Mouse (Mus musculus) liver, adult (tissue): ENCODE results near the gene Gale.

ENCODE experiments used
- GATA4 ChIP-seq: IDR thresholded peaks from 2 replicates; pipeline ENCODE4 v1.6.1; 2014; ENCODE audit warnings: mild to moderate bottlenecking, low read length; ENCODE audit not compliant: insufficient replicate concordance

Gene Gale

DNA sequence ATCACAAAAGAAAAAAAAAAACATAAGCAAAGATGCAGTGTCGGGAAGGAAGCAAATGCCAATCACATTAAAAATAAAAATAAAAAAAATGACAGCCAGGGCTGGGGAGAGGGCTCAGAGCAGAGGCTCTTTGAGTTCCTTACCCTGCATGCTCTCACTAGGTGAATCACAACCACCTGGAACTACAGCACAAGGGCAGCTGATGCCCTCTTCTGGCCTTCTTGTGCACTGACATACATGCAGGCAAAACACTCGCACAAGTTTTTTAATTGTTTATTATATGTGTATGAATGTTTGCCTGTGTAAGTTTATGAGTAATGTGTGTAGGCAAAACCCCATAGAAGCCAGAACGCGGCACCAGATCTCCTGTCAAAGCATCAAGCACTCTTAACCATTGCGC, 31.7 kb upstream of the Gale start:
- no peak for TF ChIP-seq GATA4

GRCm38 (mm10) chr4:135934708-135935500, 28.6 kb upstream of the Gale start:
- TF ChIP-seq GATA4, result no peak

GRCm38 (mm10) chr4:135935502-135935901, 28.0 kb upstream of the Gale start:
- TF ChIP-seq GATA4, result no peak

GRCm38 (mm10) chr4:135938858-135939257, 24.7 kb upstream of the Gale start:
- no peak for TF ChIP-seq GATA4

GRCm38 (mm10) chr4:135942193-135942592, 21.3 kb upstream of the Gale start:
- TF ChIP-seq GATA4, result no peak

DNA sequence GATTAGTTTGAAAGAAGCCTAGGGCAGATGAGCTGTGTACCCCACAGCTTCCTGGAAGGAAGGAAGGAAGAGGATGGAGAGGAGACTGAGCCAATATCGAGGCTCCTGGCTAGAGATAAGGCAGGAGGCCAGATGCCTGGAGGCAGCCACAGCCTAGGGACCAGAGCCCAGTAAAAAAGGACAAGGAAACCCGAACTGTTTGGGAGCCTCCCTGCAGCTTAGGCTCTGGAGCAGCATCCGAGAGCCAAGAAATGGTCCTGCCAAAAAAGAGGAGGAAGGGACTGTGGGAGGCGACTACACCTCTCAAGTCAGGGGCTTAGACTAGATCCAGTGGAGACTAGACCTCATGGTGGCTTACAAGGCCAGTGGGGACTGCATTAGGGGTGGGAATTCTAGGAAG, 20.1 kb upstream of the Gale start:
- TF ChIP-seq GATA4, result peak; percentile 35; the same call in 1 of the 2 replicates

- no peak for TF ChIP-seq GATA4
Measured at GRCm38 (mm10) chr4:135945706-135946105, 17.8 kb upstream of the Gale start.

DNA sequence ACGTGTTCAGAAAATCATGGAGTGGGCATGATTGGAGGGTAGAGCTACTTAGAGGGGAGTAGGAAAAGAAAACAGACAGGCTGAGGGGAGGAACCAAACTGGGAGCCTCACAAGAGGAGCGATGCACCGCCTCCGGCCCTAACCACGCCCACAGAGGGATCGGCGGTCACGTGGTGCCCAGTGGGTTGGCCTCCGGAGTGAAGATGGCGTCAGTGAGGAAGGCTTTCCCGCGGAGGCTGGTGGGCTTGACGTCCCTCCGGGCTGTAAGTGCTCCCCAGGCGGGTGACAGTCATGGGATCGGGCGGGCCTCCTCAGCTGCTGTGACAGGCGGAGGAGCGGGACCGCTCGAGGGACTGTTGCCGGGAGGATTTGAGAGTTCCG, 17.3 kb upstream of the Gale start, which contains the start of gene Hmgcl:
Gene Hmgcl (plus strand): TSS at position 171 of the 381 bp plus-strand sequence.
- TF ChIP-seq GATA4, result no peak

DNA sequence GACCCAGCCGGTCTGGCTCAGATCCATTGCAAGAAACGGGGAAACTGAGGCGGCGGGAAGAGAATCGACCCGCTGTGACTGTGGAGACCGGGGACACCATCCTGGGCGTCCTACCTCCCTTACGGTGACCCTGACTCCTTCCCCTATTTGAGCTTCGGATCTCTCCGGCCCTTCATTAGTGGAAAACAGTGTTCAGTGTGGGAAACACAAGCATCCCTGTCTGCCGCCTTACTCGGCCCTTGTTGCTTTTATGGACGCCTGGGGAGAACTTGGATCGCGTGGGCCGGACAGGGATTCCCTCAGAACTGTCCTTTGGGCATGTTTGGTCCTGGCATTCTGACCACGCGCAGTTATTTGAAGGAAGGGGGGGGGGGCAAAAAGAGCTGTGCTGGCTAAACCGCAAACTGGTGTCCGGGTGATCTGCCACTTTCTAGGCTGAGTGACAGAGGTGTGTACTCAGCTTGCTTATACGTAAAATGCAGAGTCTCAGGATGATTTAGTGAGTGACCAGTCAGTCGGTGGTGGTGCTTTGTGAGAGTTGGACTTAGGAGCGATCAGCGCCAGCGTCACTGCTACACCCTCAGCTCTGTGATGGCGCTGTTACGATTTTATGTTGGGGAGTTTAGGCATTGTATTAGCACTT, 16.7 kb upstream of the Gale start:
- TF ChIP-seq GATA4, result no peak

DNA sequence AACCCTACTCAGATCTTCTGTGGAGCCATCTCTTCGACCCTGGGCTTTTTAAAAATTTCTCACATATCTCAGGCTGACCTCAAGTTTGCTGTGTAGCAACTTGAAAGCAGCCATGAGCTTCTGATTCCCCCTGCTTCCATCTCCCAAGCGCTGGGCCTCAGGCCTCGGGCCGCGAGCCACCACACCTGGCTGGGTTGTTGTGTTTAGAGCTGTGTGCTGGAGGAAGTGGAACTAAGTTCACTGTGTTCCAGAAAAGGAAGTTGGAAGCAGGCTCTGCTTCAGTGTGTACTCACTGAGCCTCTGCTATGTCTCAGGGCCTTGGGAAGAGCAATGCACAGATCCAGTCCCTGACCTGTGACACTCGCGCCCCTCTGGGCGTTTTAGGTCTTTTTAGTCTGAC, 15.4 kb upstream of the Gale start:
- no peak for TF ChIP-seq GATA4

DNA sequence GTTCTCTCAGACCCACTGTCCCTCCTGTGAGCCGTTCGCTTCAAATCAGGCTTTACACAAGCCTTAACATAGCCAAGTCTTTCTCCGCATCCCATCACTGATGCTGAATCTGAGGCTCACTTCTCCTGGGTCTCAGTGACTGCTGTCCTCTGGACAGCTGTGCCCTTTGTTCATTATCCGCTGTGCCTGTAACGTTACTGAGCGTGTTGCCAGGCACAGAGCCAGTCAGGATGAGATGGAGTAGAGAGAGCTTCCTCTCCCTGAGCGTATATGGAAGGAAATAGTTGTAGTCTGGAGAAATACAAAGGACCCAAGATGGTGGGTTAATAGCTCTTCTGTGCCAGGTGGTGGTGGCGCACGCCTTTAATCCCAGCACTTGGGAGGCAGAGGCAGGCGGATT, 14.1 kb upstream of the Gale start:
- TF ChIP-seq GATA4, result no peak

- TF ChIP-seq GATA4, result no peak
Measured at GRCm38 (mm10) chr4:135949911-135950310, 13.6 kb upstream of the Gale start.

DNA sequence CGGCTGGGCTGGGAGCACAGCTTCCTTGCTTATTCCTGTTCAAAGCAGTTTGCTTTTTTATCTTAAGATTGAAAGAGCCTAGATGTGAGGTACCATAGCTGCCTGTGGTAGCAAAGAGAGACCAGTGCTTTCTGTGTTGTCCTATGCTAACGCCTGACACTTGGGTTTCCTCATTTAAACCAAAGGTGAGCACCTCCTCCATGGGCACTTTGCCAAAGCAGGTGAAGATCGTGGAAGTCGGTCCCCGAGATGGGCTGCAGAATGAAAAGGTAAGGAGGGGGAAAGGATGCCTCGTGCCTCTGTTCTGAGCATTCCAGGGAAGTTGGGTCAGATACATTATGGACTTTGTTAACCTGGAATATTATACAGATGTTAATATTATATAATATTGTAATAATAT, 13.2 kb upstream of the Gale start:
- no peak for TF ChIP-seq GATA4

DNA sequence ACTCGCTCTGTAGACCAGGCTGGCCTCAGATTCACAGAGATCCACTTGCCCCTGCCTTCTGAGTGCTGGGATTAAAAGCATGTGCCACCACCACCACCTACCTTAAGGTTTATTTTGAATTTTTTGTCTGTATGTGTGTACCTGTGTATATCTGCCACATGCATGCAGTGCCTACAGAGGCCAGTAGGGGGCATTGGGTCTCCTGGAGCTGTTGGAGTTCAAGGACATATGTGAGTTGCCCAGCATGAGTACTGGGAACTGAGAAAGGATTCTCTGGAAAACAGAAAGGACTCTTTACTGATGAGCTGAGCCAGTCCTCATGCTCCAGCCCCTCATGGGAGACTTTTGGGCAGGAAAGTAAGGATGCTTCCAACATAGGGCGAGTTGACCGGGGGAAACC, 12.0 kb upstream of the Gale start:
- TF ChIP-seq GATA4, result no peak

GRCm38 (mm10) chr4:135953179-135953578, 10.3 kb upstream of the Gale start:
- no peak for TF ChIP-seq GATA4

DNA sequence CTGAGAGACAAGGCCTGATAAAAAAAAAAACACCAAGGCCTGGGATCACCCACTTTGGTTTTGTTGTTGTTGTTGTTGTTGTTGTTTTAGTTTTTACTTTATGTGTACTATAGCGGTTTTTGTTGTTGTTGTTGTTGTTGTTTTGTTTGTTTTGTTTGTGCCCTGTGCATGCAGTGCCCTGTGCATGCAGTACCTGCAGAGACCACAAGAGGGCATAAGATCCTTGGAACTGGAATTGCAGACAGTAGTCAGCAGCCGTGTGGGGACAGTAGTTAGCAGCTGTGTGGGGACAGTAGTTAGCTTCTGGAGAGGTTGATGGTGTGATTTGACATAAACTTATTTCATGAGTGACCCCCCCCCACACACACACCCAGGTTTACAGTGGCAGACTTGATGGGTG, 9.3 kb upstream of the Gale start:
- no peak for TF ChIP-seq GATA4

GRCm38 (mm10) chr4:135955886-135956285, 7.6 kb upstream of the Gale start:
- no peak for TF ChIP-seq GATA4

DNA sequence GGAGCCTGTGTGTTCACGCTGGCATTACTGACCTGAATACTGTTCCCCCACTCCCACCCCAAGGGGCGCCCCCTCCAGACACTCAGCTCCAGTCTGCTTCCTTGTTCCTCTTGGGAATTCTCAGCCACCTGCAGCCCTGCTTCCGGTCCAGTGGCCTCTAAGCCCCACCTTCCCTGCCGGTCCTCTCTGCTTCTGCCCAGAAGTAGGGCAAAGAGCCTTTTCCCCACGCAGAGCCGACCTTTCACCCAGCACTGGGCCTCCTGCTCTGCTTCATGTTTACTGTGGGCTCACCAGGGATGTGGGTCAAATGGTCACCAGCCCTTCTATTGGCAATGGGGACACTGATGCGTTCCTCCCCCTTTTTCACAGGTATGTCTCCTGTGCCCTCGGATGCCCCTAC, 5.2 kb upstream of the Gale start:
- TF ChIP-seq GATA4, result no peak
